Mouse (Mus musculus) cerebellum, postnatal 14 days (tissue): Measurements from ENCODE around the gene Rbm24.

ENCODE experiments used
- DNase-seq, 2 experiments: peaks; one replicate each; pipeline ENCODE4 v3.0.0; 2021; ENCODE audit warnings: mixed read lengths in 2 of 2

Rbm24 gene

DNA sequence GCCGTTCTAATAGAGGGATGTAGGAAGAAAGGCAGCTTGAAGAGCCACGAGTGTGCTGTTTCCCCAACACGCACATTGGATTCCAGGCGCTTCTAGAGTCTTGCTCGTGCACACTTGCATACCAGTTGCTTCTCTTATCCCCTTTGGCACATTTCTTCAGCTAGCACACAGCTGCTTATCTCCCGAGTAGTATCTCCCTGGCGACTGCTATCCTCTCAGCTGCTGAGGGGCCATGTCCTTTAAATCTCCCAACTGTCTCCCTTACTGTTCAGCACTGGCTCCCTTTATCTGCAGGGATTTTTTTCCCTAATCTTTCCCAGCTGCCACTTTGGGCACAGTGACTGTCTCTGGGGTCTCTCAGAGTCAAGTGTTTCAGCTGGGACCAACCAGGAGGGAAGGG, 25.8 kb downstream of the Rbm24 start:
- DNase-seq = no peak

DNA sequence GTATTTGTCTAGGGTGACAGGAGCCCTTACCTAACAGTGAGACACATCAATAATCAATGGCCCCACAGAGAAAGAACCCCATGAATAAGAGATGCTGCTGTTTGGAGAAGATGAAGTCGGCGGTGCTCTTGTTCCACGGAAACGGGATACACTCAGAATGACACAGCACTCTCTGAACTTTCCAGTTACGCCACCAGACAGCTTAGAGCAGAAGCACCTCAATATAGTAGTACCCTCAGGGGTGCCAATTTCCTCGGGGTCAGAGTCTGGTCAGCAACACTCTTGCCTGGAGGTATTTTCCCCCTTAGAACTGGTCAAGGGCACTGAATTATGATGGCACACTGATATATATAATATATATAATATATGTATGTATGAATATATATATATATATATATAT, 27.8 kb downstream of the Rbm24 start:
- no peak for DNase-seq

DNA sequence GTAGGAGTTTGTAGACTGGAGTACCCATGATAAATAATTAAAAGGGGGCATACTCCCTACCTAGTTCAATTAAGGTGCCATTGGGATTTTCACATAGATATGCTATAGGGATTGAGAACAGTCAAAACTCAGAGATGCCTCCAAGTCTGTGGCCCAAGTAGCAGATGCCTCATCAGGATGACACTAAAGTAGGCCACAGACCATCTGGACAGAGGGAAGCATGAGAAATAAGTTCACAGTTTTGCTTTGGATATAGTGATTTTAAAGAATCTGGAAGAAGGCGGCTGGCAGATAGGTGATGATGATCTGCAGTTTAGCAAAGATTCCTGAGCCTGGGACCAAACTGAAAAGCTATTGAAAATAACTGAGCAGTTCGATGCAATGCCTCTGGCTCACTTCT, 30.0 kb downstream of the Rbm24 start:
- no peak for DNase-seq

DNA sequence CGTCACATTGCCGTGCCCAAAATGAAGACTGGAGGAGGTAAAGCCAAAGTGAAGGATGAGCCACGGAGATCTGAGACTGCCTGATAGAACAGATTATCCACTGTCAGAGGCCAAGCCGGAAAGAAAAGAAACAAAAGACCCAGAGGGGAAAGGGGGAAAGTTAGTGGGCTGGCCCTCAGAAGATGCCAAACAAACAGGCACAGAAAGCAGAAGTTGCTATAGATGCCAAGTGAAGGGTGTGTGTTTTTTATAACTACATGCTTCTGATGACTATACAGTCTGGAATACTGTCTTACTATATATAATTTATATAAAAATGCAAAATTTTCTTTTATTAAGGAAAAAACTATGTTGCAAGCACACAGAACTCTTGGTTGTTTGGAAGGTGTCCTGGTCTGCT, 31.7 kb downstream of the Rbm24 start:
- no peak for DNase-seq

DNA sequence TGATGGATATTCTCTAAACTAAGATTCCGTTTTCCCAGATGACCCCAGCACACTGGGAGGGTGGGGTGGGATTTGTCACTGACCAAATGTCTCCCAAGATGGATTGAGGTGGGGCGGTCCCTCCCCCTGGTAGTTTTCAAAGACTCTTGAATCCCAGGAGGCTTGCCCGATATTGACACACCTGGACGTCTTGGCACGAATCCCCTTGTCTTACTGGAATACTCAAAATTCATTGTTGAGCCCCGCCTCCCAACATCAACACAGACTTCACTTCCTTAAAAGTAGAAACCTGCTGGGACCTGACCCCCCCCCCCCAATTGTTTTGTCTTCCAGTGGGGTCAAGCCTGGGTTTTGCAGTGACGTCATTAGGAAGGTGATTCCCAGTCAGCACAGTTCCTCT, 32.4 kb downstream of the Rbm24 start:
- DNase-seq = no peak

DNA sequence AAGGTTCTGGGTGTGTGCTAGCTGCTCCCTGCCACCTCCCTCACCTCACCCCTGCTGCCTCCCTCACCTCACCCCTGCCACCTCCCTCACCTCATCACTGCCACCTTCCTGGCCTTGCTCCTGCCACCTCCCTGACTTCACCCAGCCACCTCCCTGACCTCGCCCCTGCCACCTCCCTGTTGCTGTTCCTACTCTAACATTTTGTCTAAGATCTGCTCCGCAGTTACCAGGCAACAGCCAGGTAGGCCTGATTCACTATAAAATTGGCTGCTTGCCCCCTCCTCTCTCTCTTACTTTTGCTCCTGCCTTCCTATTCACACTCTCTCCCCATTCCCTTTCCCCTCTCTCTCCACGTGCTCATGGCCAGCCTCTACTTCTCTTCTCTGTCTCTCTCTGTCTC, 33.3 kb downstream of the Rbm24 start:
- no peak for DNase-seq

DNA sequence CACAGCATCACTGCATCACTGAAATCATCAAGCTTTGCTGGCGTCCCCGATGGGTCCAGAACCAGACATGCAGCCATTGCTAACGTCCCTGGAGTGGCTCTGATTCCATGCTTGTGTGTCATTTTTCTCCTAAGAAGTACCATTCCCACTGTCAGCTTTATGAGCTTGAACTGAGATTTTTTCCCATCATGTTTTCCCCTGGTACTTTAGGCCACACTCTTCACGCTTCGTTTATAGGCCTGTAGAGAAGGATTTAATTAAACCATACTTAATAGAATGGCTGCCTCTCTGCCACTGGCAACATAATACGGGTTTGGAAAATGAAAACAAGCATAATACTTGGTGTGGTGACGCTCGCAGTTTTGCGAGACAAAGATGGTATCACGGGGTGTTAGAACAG, 41.3 kb downstream of the Rbm24 start:
- no peak for DNase-seq

DNA sequence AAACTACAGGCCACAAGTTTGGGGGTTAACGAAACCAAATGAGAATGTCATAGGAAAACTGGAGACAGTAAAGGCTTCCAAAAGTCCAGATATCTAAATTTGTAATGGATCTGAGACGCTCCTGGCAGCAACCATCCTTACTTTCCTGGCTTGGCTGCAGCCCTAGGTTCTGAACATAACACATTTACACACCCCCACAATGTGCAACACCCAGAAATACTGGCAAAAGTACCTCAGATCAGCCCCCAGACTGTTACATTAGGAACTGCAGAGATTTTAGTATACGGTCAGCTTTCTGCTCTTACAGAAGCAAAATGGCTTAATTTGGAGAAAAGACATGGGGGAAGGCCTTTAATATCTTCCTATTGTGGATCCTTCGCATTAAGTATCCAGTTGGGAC, 44.0 kb downstream of the Rbm24 start:
- no peak for DNase-seq

DNA sequence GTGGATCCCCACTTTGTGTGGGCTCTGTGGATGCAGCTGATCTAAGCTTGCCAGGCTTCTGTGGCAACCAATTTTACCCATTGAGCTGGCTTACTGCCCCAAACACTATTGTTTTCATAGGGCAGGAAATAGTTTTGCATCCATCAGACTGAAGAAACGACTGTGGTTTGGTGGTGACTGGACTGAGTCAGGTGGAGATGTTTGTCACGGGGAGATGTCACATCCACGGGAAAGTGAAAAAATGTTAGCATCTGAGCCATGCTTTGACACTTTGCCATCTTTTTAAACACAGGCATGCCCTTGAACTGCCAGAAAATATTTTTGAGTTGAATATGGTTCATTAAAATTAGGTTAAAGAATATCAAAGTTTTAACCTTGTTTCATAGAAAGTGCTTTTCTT, 45.5 kb downstream of the Rbm24 start:
- DNase-seq = no peak

DNA sequence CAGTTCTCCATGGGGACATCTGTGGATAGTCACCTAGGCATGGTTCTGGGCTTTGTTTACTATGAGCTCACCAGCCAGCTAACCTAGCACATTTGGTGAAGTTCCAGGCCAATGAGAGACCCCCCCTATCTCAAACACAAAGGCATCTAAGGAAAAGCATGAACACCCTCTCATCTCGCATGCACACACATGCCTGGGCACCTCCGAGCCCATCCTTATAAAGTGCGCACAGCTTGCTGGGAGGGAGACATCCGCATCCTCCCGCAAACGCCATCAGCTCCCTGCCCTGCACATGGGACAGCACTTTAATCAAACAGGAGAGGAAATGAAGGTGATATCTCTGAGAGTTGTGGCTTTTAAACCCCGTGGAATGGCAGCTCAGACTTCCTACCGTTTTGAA, 50.0 kb downstream of the Rbm24 start:
- no peak for DNase-seq

DNA sequence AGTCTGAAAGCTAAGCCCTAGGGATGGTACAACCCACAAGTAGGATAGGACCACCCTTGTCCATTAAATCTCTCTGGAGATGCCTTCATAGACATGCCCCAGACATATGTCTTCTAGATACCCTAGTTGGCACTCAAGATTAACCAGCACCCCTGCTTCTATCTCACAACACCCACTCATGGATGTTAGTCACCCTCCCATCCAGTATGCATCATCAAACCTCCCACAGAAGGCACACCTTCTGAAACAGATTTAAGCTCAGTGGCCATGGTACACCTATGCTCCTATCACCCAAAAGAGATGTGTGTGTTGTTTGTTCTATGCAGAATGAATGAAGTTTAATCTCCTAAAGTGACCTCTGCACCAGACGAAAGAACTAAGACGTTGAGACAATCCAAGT, 51.3 kb downstream of the Rbm24 start:
- DNase-seq = no peak
